Comparison of ENCODE assay signal across 21 mouse cellular contexts in the genomic region with DNA sequence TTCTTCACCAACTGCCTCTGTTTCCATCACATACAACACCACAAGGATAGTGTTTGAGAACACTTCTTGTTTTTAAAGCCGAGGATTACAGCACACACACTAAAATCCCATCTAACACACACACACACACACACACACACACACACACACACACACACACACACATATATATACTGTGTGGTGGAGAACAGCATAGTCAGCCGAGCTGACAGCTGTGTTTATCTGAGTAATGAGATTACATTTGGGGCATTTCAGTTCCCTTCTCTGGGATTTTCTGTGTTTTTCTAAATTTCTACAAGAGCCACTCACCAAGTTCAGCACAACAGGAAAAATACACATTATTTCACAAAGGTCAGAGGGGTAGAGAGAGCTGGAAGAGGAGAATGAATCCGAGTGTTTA.
DNase-seq lines count a peak whose midpoint lies in the region; ATAC-seq and TF ChIP-seq lines count a peak whose summit lies in the region.
"Had no signal": no experiment of that assay in that cellular context is flagged by ENCODE, and none has a peak within 500 bp of the region (broad histone marks: within the 10 kb centered on the region; RNA-seq: fewer than 3 reads in every experiment).

No protein-coding gene starts in this region.

- no peaks in the 10 kb centered on the region for H3K36me3 ChIP-seq in kidney, postnatal 0 days (ENCODE audit: insufficient read depth, low read length)
- no peaks in the 10 kb centered on the region for H3K36me3 ChIP-seq in embryonic facial prominence, embryonic 14.5 days (ENCODE audit: control insufficient read depth, insufficient read depth, low read length)
- no peaks in the 10 kb centered on the region for H3K36me3 ChIP-seq in stomach, embryonic 16.5 days (ENCODE audit: control insufficient read depth, insufficient read depth, low read length)
- H3K36me3 ChIP-seq: hindbrain, embryonic 15.5 days; limb, embryonic 15.5 days; liver, embryonic 15.5 days; midbrain, embryonic 13.5 days; neural tube, embryonic 13.5 days had no signal

- no peak overlapping the region for H3K9ac ChIP-seq in kidney, postnatal 0 days (ENCODE audit: low read depth, low read length)
- no peak overlapping the region for H3K9ac ChIP-seq in embryonic facial prominence, embryonic 14.5 days (ENCODE audit: low read depth, low read length)
- H3K9ac ChIP-seq in stomach, embryonic 16.5 days (ENCODE audit: low read length), result no peak overlapping the region
- H3K9ac ChIP-seq: hindbrain, embryonic 15.5 days; limb, embryonic 15.5 days; liver, embryonic 15.5 days; midbrain, embryonic 13.5 days; neural tube, embryonic 13.5 days had no signal

- ATAC-seq in kidney, postnatal 0 days (replicated peaks; ENCODE audit: low FRiP score, low read depth), result no peak
- ATAC-seq in embryonic facial prominence, embryonic 14.5 days (ENCODE audit: low read depth), result no peak; the same call in 1 of the 2 replicates
- peak; percentile 64 for ATAC-seq in stomach, embryonic 16.5 days (ENCODE audit: insufficient read depth, low FRiP score)
- ATAC-seq: midbrain, embryonic 13.5 days had no signal

- H3K4me3 ChIP-seq in kidney, postnatal 0 days (replicated peaks; ENCODE audit: low read depth, low read length), result no peak overlapping the region
- H3K4me3 ChIP-seq in embryonic facial prominence, embryonic 14.5 days (ENCODE audit: low read depth, low read length), result no peak overlapping the region
- no peak overlapping the region for H3K4me3 ChIP-seq in stomach, embryonic 16.5 days (replicated peaks; ENCODE audit: low read length)
- H3K4me3 ChIP-seq: heart, adult 2 months; hindbrain, embryonic 15.5 days; limb, embryonic 15.5 days; liver, embryonic 15.5 days; midbrain, embryonic 13.5 days; neural tube, embryonic 13.5 days had no signal

- H3K4me1 ChIP-seq in kidney, postnatal 0 days (replicated peaks; ENCODE audit: insufficient read depth, low read length), result no peaks in the 10 kb centered on the region
- H3K4me1 ChIP-seq in embryonic facial prominence, embryonic 14.5 days (ENCODE audit: control insufficient read depth, insufficient read depth, low read length), result peaks cover 2% of the 10 kb centered on the region; the same call in 1 of the 2 replicates
- H3K4me1 ChIP-seq in stomach, embryonic 16.5 days (ENCODE audit: control insufficient read depth, insufficient read depth, low read length), result peaks cover 8% of the 10 kb centered on the region
- H3K4me1 ChIP-seq: hindbrain, embryonic 15.5 days; limb, embryonic 15.5 days; liver, embryonic 15.5 days; midbrain, embryonic 13.5 days; neural tube, embryonic 13.5 days had no signal

- H3K27me3 ChIP-seq in kidney, postnatal 0 days (ENCODE audit: insufficient read depth, low read length), result no peaks in the 10 kb centered on the region
- no peaks in the 10 kb centered on the region for H3K27me3 ChIP-seq in embryonic facial prominence, embryonic 14.5 days (replicated peaks; ENCODE audit: control insufficient read depth, insufficient read depth, low read length)
- H3K27me3 ChIP-seq in stomach, embryonic 16.5 days (ENCODE audit: control insufficient read depth, insufficient read depth, low read length), result no peaks in the 10 kb centered on the region
- H3K27me3 ChIP-seq: hindbrain, embryonic 15.5 days; limb, embryonic 15.5 days; liver, embryonic 15.5 days; midbrain, embryonic 13.5 days; neural tube, embryonic 13.5 days had no signal

- no peak overlapping the region for H3K27ac ChIP-seq in kidney, postnatal 0 days
- H3K27ac ChIP-seq in embryonic facial prominence, embryonic 14.5 days (replicated peaks; ENCODE audit: low read depth, low read length), result no peak overlapping the region
- peak overlapping the region; percentile 78 for H3K27ac ChIP-seq in stomach, embryonic 16.5 days (ENCODE audit: low read length)
- H3K27ac ChIP-seq: heart, adult 2 months; hindbrain, embryonic 15.5 days; limb, embryonic 15.5 days; liver, embryonic 15.5 days; midbrain, embryonic 13.5 days; neural tube, embryonic 13.5 days had no signal

- H3K9me3 ChIP-seq in kidney, postnatal 0 days (replicated peaks; ENCODE audit: low read length), result 0 out of 2 replicates have a peak, but pooled peaks cover 3% of the 10 kb centered on the region
- H3K9me3 ChIP-seq in embryonic facial prominence, embryonic 14.5 days (ENCODE audit: control insufficient read depth, low read length), result peaks cover 9% of the 10 kb centered on the region; the same call in 1 of the 2 replicates
- H3K9me3 ChIP-seq in stomach, embryonic 16.5 days (replicated peaks; ENCODE audit: control insufficient read depth, low read length), result no peaks in the 10 kb centered on the region
- H3K9me3 ChIP-seq: limb, embryonic 15.5 days; liver, embryonic 15.5 days; neural tube, embryonic 13.5 days had no signal

- no peak for TF ChIP-seq CTCF in kidney, postnatal 0 days (IDR thresholded peaks at IDR 0.05; ENCODE audit: low read depth)
- TF ChIP-seq CTCF in brain, embryonic 14.5 days (IDR thresholded peaks at IDR 0.05; ENCODE audit: borderline replicate concordance, extremely low read depth, insufficient read depth, insufficient read length), result no peak

- no peak for TF ChIP-seq POLR2A in brain, embryonic 14.5 days (IDR thresholded peaks at IDR 0.05; ENCODE audit: borderline replicate concordance, extremely low read depth, insufficient read depth, insufficient read length, poor library complexity, severe bottlenecking)

- peak; percentile 34 for DNase-seq in kidney, postnatal 0 days (ENCODE audit: low spot score)
- no peak for DNase-seq in kidney, adult 11 months
- peak; percentile 23 for DNase-seq in brain, embryonic 14.5 days (ENCODE audit: low read depth)
- peak; percentile 45 for DNase-seq in embryonic facial prominence, embryonic 14.5 days (ENCODE audit: low spot score)
- DNase-seq in urinary bladder, postnatal 25 days (ENCODE audit: low spot score), result no peak
- no peak for DNase-seq in retina, postnatal 1 day
- DNase-seq: adrenal gland, adult 8-10 months; cerebellum, adult 9-11 months; gastrocnemius, postnatal 14 days; heart, adult 2 months; heart, postnatal 36 days; kidney, adult 8-10 months; kidney, postnatal 4 days; layer of hippocampus, adult 9-11 months; thymus, adult 2 months had no signal

- H3K4me2 ChIP-seq in kidney, postnatal 0 days (ENCODE audit: low read length), result no peak overlapping the region
- no peak overlapping the region for H3K4me2 ChIP-seq in embryonic facial prominence, embryonic 14.5 days (ENCODE audit: low read depth, low read length)
- no peak overlapping the region for H3K4me2 ChIP-seq in stomach, embryonic 16.5 days (ENCODE audit: low read depth, low read length)
- H3K4me2 ChIP-seq: hindbrain, embryonic 15.5 days; limb, embryonic 15.5 days; liver, embryonic 15.5 days; midbrain, embryonic 13.5 days; neural tube, embryonic 13.5 days had no signal

- WGBS in kidney, postnatal 0 days, result 42% methylated on average over 3 of the region's 3 CpGs
- 40% methylated on average over 3 of the region's 3 CpGs for WGBS in embryonic facial prominence, embryonic 14.5 days
- WGBS in stomach, embryonic 16.5 days, result 21% methylated on average over 3 of the region's 3 CpGs

Comparison
In these comparisons a context has a peak if more than half of its experiments do, and no peak if none do; other contexts are left out.
1. DNase-seq: peak in kidney, postnatal 0 days (single experiment), brain, embryonic 14.5 days (single experiment) and embryonic facial prominence, embryonic 14.5 days (single experiment); none in kidney, adult 11 months (single experiment), urinary bladder, postnatal 25 days (single experiment) and retina, postnatal 1 day (single experiment).